Mouse (Mus musculus) bone marrow, adult 2 months (tissue): ENCODE data around the gene Comp.

Experiments used
- CTCF ChIP-seq: fragments of 200-500 bp; IDR thresholded peaks from 2 replicates; pipeline ENCODE4 v1.5.1; 2011; ENCODE audit warnings: low read length, control low read depth; ENCODE audit not compliant: control insufficient read depth, insufficient read depth
- POLR2A ChIP-seq: fragments of 200-500 bp; IDR thresholded peaks from 2 replicates; pipeline ENCODE4 v1.6.1; 2011; ENCODE audit warnings: low read depth, mild to moderate bottlenecking, control low read depth, low read length, borderline replicate concordance; ENCODE audit not compliant: control insufficient read depth

DNA sequence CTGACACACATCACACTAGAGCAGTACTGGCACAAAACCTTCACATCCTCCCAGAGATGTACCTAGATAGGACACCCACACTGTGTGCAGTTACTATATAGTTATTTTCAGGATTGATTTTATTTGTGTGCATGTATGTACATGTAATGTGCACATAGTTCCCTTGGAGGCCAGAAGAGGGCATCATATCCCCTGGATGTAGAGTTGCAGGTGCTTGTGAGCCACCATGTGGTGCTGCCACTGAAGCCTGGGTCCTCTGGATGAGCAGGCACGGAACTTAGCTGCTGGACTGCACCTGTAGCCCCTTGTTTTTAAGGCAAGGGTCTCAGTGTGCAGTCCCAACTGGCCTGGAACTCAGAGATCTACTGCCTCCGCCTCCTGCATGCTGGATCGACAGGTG, 30.9 kb downstream of the Comp start:
- TF ChIP-seq CTCF (no peak), POLR2A (no peak)
